14 mouse cellular contexts compared by ENCODE assay signal in genomic region chr6:52247766-52248637, GRCm38 (mm10). TPM values are rescaled to one million over a fixed set of nuclear protein-coding genes. Genes with fewer than 3 reads are reported as not detected.
A peak's percentile ranks its signal among the peaks of the same experiment; 100 is the strongest.
DNase-seq lines count a peak whose midpoint lies in the region; ATAC-seq lines count a peak whose summit lies in the region.
"Had no signal": no experiment of that assay in that cellular context is flagged by ENCODE, and none has a peak within 500 bp of the region (broad histone marks: within the 10 kb centered on the region; RNA-seq: fewer than 3 reads in every experiment).

No protein-coding gene starts in this region.

- 5% methylated on average over 23 of the region's 23 CpGs for WGBS in kidney, embryonic 15.5 days

- peaks cover 43% of the 10 kb centered on the region for H3K4me1 ChIP-seq in kidney, embryonic 15.5 days

- H3K4me3 ChIP-seq in kidney, embryonic 15.5 days (replicated peaks), result peak overlapping the region; percentile 39
- H3K4me3 ChIP-seq: embryonic facial prominence, embryonic 15.5 days; heart, embryonic 12.5 days had no signal

- H3K9ac ChIP-seq in kidney, embryonic 15.5 days, result peak overlapping the region; percentile 42
- H3K9ac ChIP-seq: embryonic facial prominence, embryonic 15.5 days; forebrain, postnatal 0 days; heart, embryonic 12.5 days; lung, embryonic 14.5 days had no signal

- H3K27me3 ChIP-seq in kidney, embryonic 15.5 days, result peaks cover 53% of the 10 kb centered on the region

- H3K9me3 ChIP-seq in kidney, embryonic 15.5 days (replicated peaks), result no peaks in the 10 kb centered on the region
- H3K9me3 ChIP-seq: embryonic facial prominence, embryonic 15.5 days; heart, embryonic 12.5 days had no signal

- peak overlapping the region; percentile 86 for H3K27ac ChIP-seq in kidney, embryonic 15.5 days
- H3K27ac ChIP-seq: embryonic facial prominence, embryonic 15.5 days; hindbrain, postnatal 0 days had no signal

- no peak for ATAC-seq in kidney, embryonic 15.5 days (replicated peaks; ENCODE audit: low FRiP score)
- ATAC-seq: forebrain, postnatal 0 days; hindbrain, postnatal 0 days had no signal

- DNase-seq in kidney, postnatal 36 days, result no peak
- peak; percentile 19 for DNase-seq in induced T-regulatory cell, adult 2 months (ENCODE audit: low read depth)
- DNase-seq in kidney, postnatal 4 days, result peak; percentile 62 to 76
- DNase-seq in urinary bladder, adult 18-20 months (ENCODE audit: low spot score in 2 of 2), result peak; percentile 15 to 54
- no peak for DNase-seq in cerebellum, adult 8-10 months
- no peak for DNase-seq in frontal cortex, adult 2 months (ENCODE audit: extremely low spot score in 1 of 2, low spot score in 1 of 2)
- DNase-seq: cerebellum, adult 9-11 months; forebrain, postnatal 0 days; lung, embryonic 14.5 days had no signal

- H3K4me2 ChIP-seq in kidney, embryonic 15.5 days, result peak overlapping the region; percentile 74
- H3K4me2 ChIP-seq: embryonic facial prominence, embryonic 15.5 days; heart, embryonic 12.5 days; lung, embryonic 14.5 days had no signal

- no peaks in the 10 kb centered on the region for H3K36me3 ChIP-seq in kidney, embryonic 15.5 days
- H3K36me3 ChIP-seq: embryonic facial prominence, embryonic 15.5 days; heart, embryonic 12.5 days had no signal

RNA-seq across cellular contexts. Expression of gene Hoxa11, which starts 2.4 kb away (rescaled TPM):
- 34.3 and 34.8 TPM in 2 replicates for polyA plus RNA-seq in kidney, embryonic 15.5 days (2015; fragmentation: Nextera tagmentation; extraction: Ambion mirVana)
- 0.04 and 0.21 TPM in 2 replicates for polyA plus RNA-seq in frontal cortex, adult 2 months (2012; rRNA removed)
- polyA plus RNA-seq: embryonic facial prominence, embryonic 15.5 days; forebrain, postnatal 0 days; heart, embryonic 12.5 days; hindbrain, postnatal 0 days; lung, embryonic 14.5 days; spleen, adult 2 months had no signal

RNA-seq across cellular contexts. Expression of gene Hoxa10, which starts 7.3 kb away (rescaled TPM):
- polyA plus RNA-seq in kidney, embryonic 15.5 days (2015; fragmentation: Nextera tagmentation; extraction: Ambion mirVana), result 157 and 172 TPM in 2 replicates
- polyA plus RNA-seq in frontal cortex, adult 2 months (2012; rRNA removed), result 0.27 TPM in 1 of 2 replicates, not detected in the other
- polyA plus RNA-seq: embryonic facial prominence, embryonic 15.5 days; forebrain, postnatal 0 days; hindbrain, postnatal 0 days; lung, embryonic 14.5 days; spleen, adult 2 months had no signal

RNA-seq across cellular contexts. Expression of gene Hoxa13, which starts 12.7 kb away (rescaled TPM):
- 0.13 and 0.43 TPM in 2 replicates for polyA plus RNA-seq in kidney, embryonic 15.5 days (2015; fragmentation: Nextera tagmentation; extraction: Ambion mirVana)
- polyA plus RNA-seq in frontal cortex, adult 2 months (2012; rRNA removed), result not detected in 2 replicates
- polyA plus RNA-seq: forebrain, postnatal 0 days; heart, embryonic 12.5 days; hindbrain, postnatal 0 days; lung, embryonic 14.5 days; spleen, adult 2 months had no signal

RNA-seq across cellular contexts. Expression of gene Hoxa9, which starts 17.1 kb away (rescaled TPM):
- 53.4 and 65.1 TPM in 2 replicates for polyA plus RNA-seq in kidney, embryonic 15.5 days (2015; fragmentation: Nextera tagmentation; extraction: Ambion mirVana)
- polyA plus RNA-seq in frontal cortex, adult 2 months (2012; rRNA removed), result not detected in 2 replicates
- polyA plus RNA-seq: forebrain, postnatal 0 days; hindbrain, postnatal 0 days; lung, embryonic 14.5 days had no signal

RNA-seq across cellular contexts. Expression of gene Hoxa7, which starts 26.3 kb away (rescaled TPM):
- polyA plus RNA-seq in kidney, embryonic 15.5 days (2015; fragmentation: Nextera tagmentation; extraction: Ambion mirVana), result 26.7 and 27.2 TPM in 2 replicates
- polyA plus RNA-seq in frontal cortex, adult 2 months (2012; rRNA removed), result 0.17 TPM in 1 of 2 replicates, not detected in the other
- polyA plus RNA-seq: embryonic facial prominence, embryonic 15.5 days; forebrain, postnatal 0 days; heart, embryonic 12.5 days had no signal

Comparison
In these comparisons a context has a peak if more than half of its experiments do, and no peak if none do; other contexts are left out.
1. DNase-seq: peak in induced T-regulatory cell, adult 2 months (single experiment), kidney, postnatal 4 days (2 of 2) and urinary bladder, adult 18-20 months (2 of 2); none in kidney, postnatal 36 days (0 of 2), cerebellum, adult 8-10 months (single experiment) and frontal cortex, adult 2 months (0 of 2).
2. RNA of gene Hoxa11, which starts 2.4 kb away (polyA plus RNA-seq): 34.3 to 34.8 TPM in kidney, embryonic 15.5 days; 0.04 to 0.21 TPM in frontal cortex, adult 2 months; every median in the first group is over 10 times any median in the second.
3. RNA of gene Hoxa10, which starts 7.3 kb away (polyA plus RNA-seq): 157 to 172 TPM in kidney, embryonic 15.5 days; 0.27 TPM in frontal cortex, adult 2 months; every median in the first group is over 100 times any median in the second.